Mouse (Mus musculus) macrophage (primary cell): Measurements from ENCODE around the gene Ankrd52. TPM values are rescaled to one million over a fixed set of nuclear protein-coding genes. Genes with fewer than 3 reads are reported as not detected.
"Not testable (repeated sequence)": the region's sequence is repeated elsewhere in the genome, so short reads cannot be mapped to it uniquely, and the experiment has no call there.

ENCODE experiments used
- H3K27ac ChIP-seq: fragments of 350-480 bp; formaldehyde crosslinking; 2 replicates; pipeline ENCODE4 v1.9.0; 2021
- H3K36me3 ChIP-seq: fragments of 350-480 bp; formaldehyde crosslinking; 2 replicates; pipeline ENCODE4 v1.9.0; 2021; ENCODE audit errors: inconsistent target
- H3K4me3 ChIP-seq: fragments of 350-480 bp; formaldehyde crosslinking; 2 replicates; pipeline ENCODE4 v1.9.0; 2021; ENCODE audit errors: inconsistent target
- H3K79me2 ChIP-seq: fragments of 350-480 bp; formaldehyde crosslinking; 2 replicates; pipeline ENCODE4 v1.9.0; 2021; ENCODE audit errors: inconsistent target
- WGBS: methylation state at CpG from one replicate; pipeline ENCODE4 v1.1.7; 2026; ENCODE audit warnings: inconsistent platforms; ENCODE audit not compliant: missing documents; 5-methylcytosine and 5-hydroxymethylcytosine counted together
- polyA plus RNA-seq: library from polyadenylated mRNA; stranded (reverse); fragments of 250-400 nt; gene quantifications from 3 replicates; pipeline ENCODE4 v1.2.4, GENCODE M21; 2018; ENCODE audit warnings: inconsistent platforms
- total RNA-seq, 78 experiments: library from RNA; depleted of rRNA; stranded (reverse); fragments of 250-400 nt; gene quantifications; 1 replicate in 9 of 78; 2 replicates in 24 of 78; 3 replicates in 43 of 78; 4 replicates in 2 of 78; pipeline ENCODE4 v1.2.4; 2018; ENCODE audit warnings: inconsistent platforms in 56 of 78

Gene Ankrd52
- total RNA-seq (2018; cell fraction: chromatin; rRNA removed), result 100 to 1,000 TPM in 14 of 26 experiments, 10 to 100 TPM in 12; 50.9 to 167 (median 110) TPM
- 10 to 100 TPM; 21.8 to 48.7 (median 34.6) TPM for total RNA-seq (2018; cell fraction: cytosol; rRNA removed)
- total RNA-seq (2018; cell fraction: nucleus; rRNA removed), result 100 to 1,000 TPM in 2 of 26 experiments, 10 to 100 TPM in 24; 40.0 to 119 (median 63.2) TPM
- polyA plus RNA-seq, result 23.3 to 29.3 TPM (median 26.0 TPM) in 3 replicates

GRCm38 (mm10) chr10:128376455-128377211, at the start of gene Ankrd52:
Gene Ankrd52 (plus strand): TSS chr10:128377115.
- Histone ChIP-seq H3K4me3 (peak within 1 kb of the TSS; percentile 76), H3K79me2 (peaks cover 26% of the 10 kb centered on the region), H3K36me3 (peaks cover 24% of the 10 kb centered on the region), H3K27ac (peak within 1 kb of the TSS; percentile 77)
- WGBS, result 1% methylated on average over 73 of the region's 73 CpGs

- 85% methylated on average over 10 of the region's 10 CpGs for WGBS
- no peak overlapping the region for H3K27ac ChIP-seq
- peaks cover 23% of the 10 kb centered on the region for H3K36me3 ChIP-seq
- H3K4me3 ChIP-seq, result no peak overlapping the region
- H3K79me2 ChIP-seq, result peaks cover 19% of the 10 kb centered on the region; the same call in 1 of the 2 replicates
These were observed 49.3 kb upstream of the Ankrd52 start for GRCm38 (mm10) chr10:128327610-128328009.

GRCm38 (mm10) chr10:128332358-128333249, 44.3 kb upstream of the Ankrd52 start:
- not testable (repeated sequence) for H3K27ac ChIP-seq, H3K79me2 ChIP-seq, H3K4me3 ChIP-seq, H3K36me3 ChIP-seq
- WGBS, result 97% methylated on average over 4 of the region's 6 CpGs

- WGBS, result 4% methylated on average over 4 of the region's 4 CpGs
- peaks cover 26% of the 10 kb centered on the region for H3K79me2 ChIP-seq
- H3K4me3 ChIP-seq, result no peak overlapping the region
- no peaks in the 10 kb centered on the region for H3K36me3 ChIP-seq
- no peak overlapping the region for H3K27ac ChIP-seq
These were observed 41.3 kb upstream of the Ankrd52 start for GRCm38 (mm10) chr10:128335582-128335981.

- no peak overlapping the region for H3K27ac ChIP-seq
- H3K4me3 ChIP-seq, result no peak overlapping the region
- H3K79me2 ChIP-seq, result peaks cover 32% of the 10 kb centered on the region
- WGBS, result 91% methylated on average over 3 of the region's 3 CpGs
- no peaks in the 10 kb centered on the region for H3K36me3 ChIP-seq
These were observed 40.7 kb upstream of the Ankrd52 start for GRCm38 (mm10) chr10:128336195-128336594.

- H3K27ac ChIP-seq, result no peak overlapping the region
- peaks cover 36% of the 10 kb centered on the region for H3K79me2 ChIP-seq
- H3K4me3 ChIP-seq, result no peak overlapping the region
- 83% methylated on average over 3 of the region's 3 CpGs for WGBS
- H3K36me3 ChIP-seq, result no peaks in the 10 kb centered on the region
These were observed 40.3 kb upstream of the Ankrd52 start for GRCm38 (mm10) chr10:128336597-128336996.

GRCm38 (mm10) chr10:128337306-128338181, 39.4 kb upstream of the Ankrd52 start, which contains the start of gene Cs:
Gene Cs (plus strand): TSS chr10:128337734.
- WGBS, result under 1% methylated on average over 47 of the region's 61 CpGs
- peak within 1 kb of the TSS; percentile 72 for H3K4me3 ChIP-seq
- peak within 1 kb of the TSS; percentile 77 for H3K27ac ChIP-seq
- H3K79me2 ChIP-seq, result peaks cover 46% of the 10 kb centered on the region
- H3K36me3 ChIP-seq, result no peaks in the 10 kb centered on the region

GRCm38 (mm10) chr10:128338415-128338814, 38.5 kb upstream of the Ankrd52 start:
- Histone ChIP-seq H3K4me3 (peak overlapping the region; percentile 72), H3K36me3 (no peaks in the 10 kb centered on the region)
- WGBS, result 7% methylated on average over 5 of the region's 5 CpGs

GRCm38 (mm10) chr10:128338948-128339347, 38.0 kb upstream of the Ankrd52 start:
- H3K27ac ChIP-seq, result no peak overlapping the region
- H3K36me3 ChIP-seq, result no peaks in the 10 kb centered on the region
- H3K79me2 ChIP-seq, result peaks cover 60% of the 10 kb centered on the region
- H3K4me3 ChIP-seq, result peak overlapping the region; percentile 72
- 79% methylated on average over 2 of the region's 2 CpGs for WGBS

More at GRCm38 (mm10) chr10:128338415-128338814, 38.5 kb upstream of the Ankrd52 start:
- H3K79me2 ChIP-seq, result peaks cover 55% of the 10 kb centered on the region
- H3K27ac ChIP-seq, result peak overlapping the region; percentile 49

GRCm38 (mm10) chr10:128340257-128340656, 36.7 kb upstream of the Ankrd52 start:
- Histone ChIP-seq H3K27ac (no peak overlapping the region), H3K79me2 (peaks cover 70% of the 10 kb centered on the region), H3K4me3 (no peak overlapping the region), H3K36me3 (no peaks in the 10 kb centered on the region)
- 85% methylated on average over 2 of the region's 2 CpGs for WGBS

- H3K27ac ChIP-seq, result peak overlapping the region; percentile 35
- peaks cover 97% of the 10 kb centered on the region for H3K79me2 ChIP-seq
- no peak overlapping the region for H3K4me3 ChIP-seq
- WGBS, result 100% methylated on average over 1 of the region's 1 CpGs
- H3K36me3 ChIP-seq, result no peaks in the 10 kb centered on the region
These were observed 33.5 kb upstream of the Ankrd52 start for GRCm38 (mm10) chr10:128343436-128343835.

- Histone ChIP-seq H3K27ac (peak overlapping the region; percentile 73), H3K4me3 (peak overlapping the region; percentile 10; the same call in 1 of the 2 replicates), H3K36me3 (peaks cover 3% of the 10 kb centered on the region; the same call in 1 of the 2 replicates), H3K79me2 (peaks cover 97% of the 10 kb centered on the region)
- 4% methylated on average over 7 of the region's 7 CpGs for WGBS
These were observed 32.2 kb upstream of the Ankrd52 start for GRCm38 (mm10) chr10:128344568-128345275.

- Histone ChIP-seq H3K36me3 (peaks cover 30% of the 10 kb centered on the region), H3K4me3 (no peak overlapping the region), H3K79me2 (peaks cover 77% of the 10 kb centered on the region), H3K27ac (no peak overlapping the region)
- 90% methylated on average over 8 of the region's 8 CpGs for WGBS
These were observed 29.4 kb upstream of the Ankrd52 start for GRCm38 (mm10) chr10:128347541-128347940.
